Mouse (Mus musculus): ENCODE measurements around the gene Nin. TPM values are rescaled to one million over a fixed set of nuclear protein-coding genes. Genes with fewer than 3 reads are reported as not detected.

Gene Nin
- polyA plus RNA-seq, 1 experiment = 38.5 TPM

GRCm38 (mm10) chr12:70126626-70127025 is 13.1 kb upstream of the Nin start:
- no peak for DNase-seq (ENCODE audit: extremely low spot score in 1 of 2, low spot score in 1 of 2)

- DNase-seq (ENCODE audit: extremely low spot score in 1 of 2, low spot score in 1 of 2) = no peak
Measured at GRCm38 (mm10) chr12:70119552-70119951, 6.0 kb upstream of the Nin start.

- DNase-seq (ENCODE audit: extremely low spot score in 1 of 2, low spot score in 1 of 2) = peak; percentile 84 to 88
Measured at GRCm38 (mm10) chr12:70118721-70119345, 5.3 kb upstream of the Nin start.

GRCm38 (mm10) chr12:70117146-70117545 is 3.6 kb upstream of the Nin start:
- no peak for DNase-seq (ENCODE audit: extremely low spot score in 1 of 2, low spot score in 1 of 2)

GRCm38 (mm10) chr12:70112090-70112383 is 1.5 kb downstream of the Nin start:
- DNase-seq (ENCODE audit: extremely low spot score in 1 of 2, low spot score in 1 of 2) = no peak

- peak in 1 of 2 experiments; percentile 73 for DNase-seq (ENCODE audit: extremely low spot score in 1 of 2, low spot score in 1 of 2)
Measured at GRCm38 (mm10) chr12:70111367-70112089, 2.0 kb downstream of the Nin start.

- no peak for DNase-seq (ENCODE audit: extremely low spot score in 1 of 2, low spot score in 1 of 2)
Measured at GRCm38 (mm10) chr12:70111117-70111366, 2.5 kb downstream of the Nin start.

- DNase-seq (ENCODE audit: extremely low spot score in 1 of 2, low spot score in 1 of 2) = peak; percentile 55 to 78
Measured at GRCm38 (mm10) chr12:70110375-70111116, 3.0 kb downstream of the Nin start.

GRCm38 (mm10) chr12:70109921-70110320 is 3.6 kb downstream of the Nin start:
- DNase-seq (ENCODE audit: extremely low spot score in 1 of 2, low spot score in 1 of 2) = peak in 1 of 2 experiments; percentile 48

- DNase-seq (ENCODE audit: extremely low spot score in 1 of 2, low spot score in 1 of 2) = no peak
Measured at GRCm38 (mm10) chr12:70108104-70108503, 5.4 kb downstream of the Nin start.

GRCm38 (mm10) chr12:70106508-70106907 is 7.0 kb downstream of the Nin start:
- no peak for DNase-seq (ENCODE audit: extremely low spot score in 1 of 2, low spot score in 1 of 2)

- DNase-seq (ENCODE audit: extremely low spot score in 1 of 2, low spot score in 1 of 2) = no peak
Measured at GRCm38 (mm10) chr12:70105885-70106284, 7.6 kb downstream of the Nin start.

- no peak for DNase-seq (ENCODE audit: extremely low spot score in 1 of 2, low spot score in 1 of 2)
Measured at GRCm38 (mm10) chr12:70104776-70105420, 8.6 kb downstream of the Nin start.

GRCm38 (mm10) chr12:70104199-70104598 is 9.3 kb downstream of the Nin start:
- DNase-seq (ENCODE audit: extremely low spot score in 1 of 2, low spot score in 1 of 2) = no peak

- DNase-seq (ENCODE audit: extremely low spot score in 1 of 2, low spot score in 1 of 2) = no peak
Measured at GRCm38 (mm10) chr12:70103257-70103656, 10.3 kb downstream of the Nin start.

GRCm38 (mm10) chr12:70102426-70102825 is 11.1 kb downstream of the Nin start:
- no peak for DNase-seq (ENCODE audit: extremely low spot score in 1 of 2, low spot score in 1 of 2)

GRCm38 (mm10) chr12:70101823-70102222 is 11.7 kb downstream of the Nin start:
- no peak for DNase-seq (ENCODE audit: extremely low spot score in 1 of 2, low spot score in 1 of 2)

GRCm38 (mm10) chr12:70097901-70098300 is 15.6 kb downstream of the Nin start:
- DNase-seq (ENCODE audit: extremely low spot score in 1 of 2, low spot score in 1 of 2) = no peak

GRCm38 (mm10) chr12:70097316-70097715 is 16.2 kb downstream of the Nin start:
- no peak for DNase-seq (ENCODE audit: extremely low spot score in 1 of 2, low spot score in 1 of 2)

GRCm38 (mm10) chr12:70093266-70093893 is 20.1 kb downstream of the Nin start:
- DNase-seq (ENCODE audit: extremely low spot score in 1 of 2, low spot score in 1 of 2) = no peak

- DNase-seq (ENCODE audit: extremely low spot score in 1 of 2, low spot score in 1 of 2) = no peak
Measured at GRCm38 (mm10) chr12:70088297-70088696, 25.2 kb downstream of the Nin start.

Measured in frontal cortex, adult 2 months (tissue).